Mouse (Mus musculus) testis, postnatal 14 days (tissue): ENCODE results near the gene Gse1.

Experiments
- DNase-seq: peaks from one replicate; pipeline ENCODE4 v3.0.0; 2021; ENCODE audit warnings: low spot score

The Gse1 gene

GRCm38 (mm10) chr8:120620441-120620840, 392.2 kb downstream of the Gse1 start:
- no peak for DNase-seq

GRCm38 (mm10) chr8:120622161-120622560, 393.9 kb downstream of the Gse1 start:
- no peak for DNase-seq

- no peak for DNase-seq
These were observed 395.4 kb downstream of the Gse1 start for GRCm38 (mm10) chr8:120623608-120624007.

- DNase-seq, result no peak
These were observed 398.2 kb downstream of the Gse1 start for GRCm38 (mm10) chr8:120626461-120626860.

GRCm38 (mm10) chr8:120627298-120627697, 399.0 kb downstream of the Gse1 start:
- no peak for DNase-seq

GRCm38 (mm10) chr8:120630031-120630430, 401.8 kb downstream of the Gse1 start:
- DNase-seq, result no peak

GRCm38 (mm10) chr8:120630848-120631247, 402.6 kb downstream of the Gse1 start:
- DNase-seq, result no peak
